Mouse (Mus musculus) bone marrow, adult 2 months (tissue): ENCODE measurements around the gene Aldh1l1. TPM values are rescaled to one million over a fixed set of nuclear protein-coding genes. Genes with fewer than 3 reads are reported as not detected.

ENCODE experiments used
- H3K27ac ChIP-seq: fragments of 200-500 bp; 2 replicates; pipeline ENCODE4 v1.5.1; 2012; ENCODE audit warnings: low read depth, mild to moderate bottlenecking, control low read depth, inconsistent platforms, low read length; ENCODE audit not compliant: control insufficient read depth, poor library complexity, insufficient read depth
- H3K4me1 ChIP-seq: fragments of 200-500 bp; 2 replicates; pipeline ENCODE4 v1.6.1; 2011; ENCODE audit warnings: low read length; ENCODE audit not compliant: control insufficient read depth, insufficient read depth
- H3K4me3 ChIP-seq: fragments of 200-500 bp; replicated peaks from 2 replicates; pipeline ENCODE3; 2011; ENCODE audit warnings: mild to moderate bottlenecking, low read depth, low read length, control low read depth; ENCODE audit not compliant: control insufficient read depth
- CTCF ChIP-seq: fragments of 200-500 bp; IDR thresholded peaks from 2 replicates; pipeline ENCODE4 v1.5.1; 2011; ENCODE audit warnings: low read length, control low read depth; ENCODE audit not compliant: control insufficient read depth, insufficient read depth
- POLR2A ChIP-seq: fragments of 200-500 bp; IDR thresholded peaks from 2 replicates; pipeline ENCODE4 v1.6.1; 2011; ENCODE audit warnings: low read depth, mild to moderate bottlenecking, control low read depth, low read length, borderline replicate concordance; ENCODE audit not compliant: control insufficient read depth
- WGBS: fragments of 180-500 bp; shearing (Covaris S2); methylation state at CpG from one replicate; pipeline ENCODE4 v1.1.7; 2018; 5-methylcytosine and 5-hydroxymethylcytosine counted together
- polyA plus RNA-seq: library from polyadenylated mRNA; stranded (reverse); fragments of >200 nt; gene quantifications from 2 replicates; pipeline ENCODE4 v1.2.4, GENCODE M21; 2011; ENCODE audit warnings: low replicate concordance; ENCODE audit not compliant: missing spikeins, insufficient read depth, insufficient read length

Gene Aldh1l1
- polyA plus RNA-seq, 1 experiment = 4.5 TPM

DNA sequence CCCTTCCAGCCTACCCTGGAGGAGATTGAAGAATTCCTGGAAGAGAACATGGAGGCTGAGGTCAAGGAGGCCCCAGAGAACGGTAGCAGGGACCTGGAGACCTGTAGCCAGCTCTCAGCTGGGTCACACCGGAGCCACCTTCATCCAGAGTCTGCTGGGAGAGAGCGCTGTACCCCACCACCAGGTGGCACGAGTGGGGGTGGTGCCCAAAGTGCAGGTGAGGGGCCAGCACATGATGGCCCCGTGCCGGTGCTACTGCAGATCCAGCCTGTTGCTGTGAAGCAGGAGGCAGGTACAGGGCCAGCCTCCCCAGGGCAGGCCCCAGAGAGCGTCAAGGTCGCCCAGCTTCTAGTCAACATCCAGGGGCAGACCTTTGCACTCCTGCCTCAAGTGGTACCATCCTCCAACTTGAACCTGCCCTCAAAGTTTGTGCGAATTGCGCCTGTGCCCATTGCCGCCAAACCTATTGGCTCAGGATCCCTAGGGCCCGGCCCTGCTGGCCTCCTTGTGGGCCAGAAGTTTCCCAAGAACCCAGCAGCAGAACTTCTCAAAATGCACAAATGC, 19.3 kb upstream of the Aldh1l1 start:
- 81% methylated on average over 12 of the region's 12 CpGs for WGBS
- TF ChIP-seq POLR2A (no peak), CTCF (no peak)
- H3K4me3 ChIP-seq = no peak overlapping the region
- no peak overlapping the region for H3K27ac ChIP-seq
- H3K4me1 ChIP-seq = no peaks in the 10 kb centered on the region

GRCm38 (mm10) chr6:90468216-90468615, 18.0 kb upstream of the Aldh1l1 start:
- 59% methylated on average over 1 of the region's 1 CpGs for WGBS
- H3K4me3 ChIP-seq = no peak overlapping the region

GRCm38 (mm10) chr6:90469041-90469440, 17.2 kb upstream of the Aldh1l1 start:
- Histone ChIP-seq H3K4me3 (no peak overlapping the region), H3K4me1 (no peaks in the 10 kb centered on the region), H3K27ac (no peak overlapping the region)
- no peak for TF ChIP-seq CTCF
- TF ChIP-seq POLR2A = no peak
- 68% methylated on average over 6 of the region's 6 CpGs for WGBS

More at GRCm38 (mm10) chr6:90468216-90468615, 18.0 kb upstream of the Aldh1l1 start:
- Histone ChIP-seq H3K4me1 (no peaks in the 10 kb centered on the region), H3K27ac (no peak overlapping the region)
- TF ChIP-seq POLR2A = no peak
- TF ChIP-seq CTCF = no peak

DNA sequence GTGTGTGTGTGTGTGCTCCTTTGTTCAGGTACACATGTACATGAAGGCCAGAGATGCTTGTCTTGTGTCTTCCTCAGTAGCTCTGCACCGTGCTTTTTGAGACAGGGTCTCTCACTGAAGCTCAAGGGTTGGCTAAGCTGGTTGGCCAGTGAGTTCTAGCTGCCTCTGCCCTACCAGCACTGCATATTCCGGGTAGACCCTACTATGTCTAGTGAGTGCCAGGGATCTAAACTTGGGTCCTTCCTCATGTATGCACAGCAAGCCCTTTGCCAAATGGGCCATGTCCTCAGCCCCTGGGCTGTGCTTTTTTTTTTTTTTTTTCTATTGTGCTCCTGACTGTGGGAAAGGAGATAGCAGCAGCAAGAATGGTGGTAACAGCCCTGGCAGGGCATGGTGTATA, 16.0 kb upstream of the Aldh1l1 start:
- Histone ChIP-seq H3K27ac (no peak overlapping the region), H3K4me1 (no peaks in the 10 kb centered on the region), H3K4me3 (no peak overlapping the region)
- WGBS = 73% methylated on average over 2 of the region's 2 CpGs
- no peak for TF ChIP-seq CTCF
- TF ChIP-seq POLR2A = no peak

- no peaks in the 10 kb centered on the region for H3K4me1 ChIP-seq
- TF ChIP-seq CTCF (no peak), POLR2A (no peak)
- WGBS = 83% methylated on average over 12 of the region's 12 CpGs
- no peak overlapping the region for H3K4me3 ChIP-seq
- H3K27ac ChIP-seq = no peak overlapping the region
Observed at GRCm38 (mm10) chr6:90470947-90471541, 15.2 kb upstream of the Aldh1l1 start.

DNA sequence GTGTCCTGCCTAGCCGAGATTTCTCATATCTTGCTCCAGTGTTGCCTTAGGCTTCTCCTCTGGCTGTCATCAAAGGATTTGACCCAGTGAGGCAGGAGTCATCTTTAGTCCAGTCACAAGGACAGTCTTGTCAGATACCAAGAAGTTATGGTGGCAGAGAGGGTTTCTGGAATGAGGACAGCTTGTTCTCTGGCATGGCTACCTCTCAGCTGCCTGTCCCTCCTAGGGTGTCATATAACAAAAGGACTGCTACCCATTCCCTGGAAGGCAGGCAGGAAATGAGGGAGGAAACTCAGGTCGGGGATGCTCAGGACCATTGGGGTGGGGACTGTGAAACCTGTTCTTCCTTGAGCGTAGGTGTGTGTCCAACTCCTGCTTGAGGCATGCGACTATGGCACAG, 14.1 kb upstream of the Aldh1l1 start:
- no peaks in the 10 kb centered on the region for H3K4me1 ChIP-seq
- no peak for TF ChIP-seq CTCF
- TF ChIP-seq POLR2A = no peak
- no peak overlapping the region for H3K4me3 ChIP-seq
- WGBS = 61% methylated on average over 4 of the region's 4 CpGs
- H3K27ac ChIP-seq = no peak overlapping the region

- H3K27ac ChIP-seq = no peak overlapping the region
- H3K4me3 ChIP-seq = no peak overlapping the region
- TF ChIP-seq POLR2A (no peak), CTCF (no peak)
- H3K4me1 ChIP-seq = no peaks in the 10 kb centered on the region
- WGBS = 81% methylated on average over 3 of the region's 3 CpGs
Observed at GRCm38 (mm10) chr6:90472697-90473096, 13.5 kb upstream of the Aldh1l1 start.

DNA sequence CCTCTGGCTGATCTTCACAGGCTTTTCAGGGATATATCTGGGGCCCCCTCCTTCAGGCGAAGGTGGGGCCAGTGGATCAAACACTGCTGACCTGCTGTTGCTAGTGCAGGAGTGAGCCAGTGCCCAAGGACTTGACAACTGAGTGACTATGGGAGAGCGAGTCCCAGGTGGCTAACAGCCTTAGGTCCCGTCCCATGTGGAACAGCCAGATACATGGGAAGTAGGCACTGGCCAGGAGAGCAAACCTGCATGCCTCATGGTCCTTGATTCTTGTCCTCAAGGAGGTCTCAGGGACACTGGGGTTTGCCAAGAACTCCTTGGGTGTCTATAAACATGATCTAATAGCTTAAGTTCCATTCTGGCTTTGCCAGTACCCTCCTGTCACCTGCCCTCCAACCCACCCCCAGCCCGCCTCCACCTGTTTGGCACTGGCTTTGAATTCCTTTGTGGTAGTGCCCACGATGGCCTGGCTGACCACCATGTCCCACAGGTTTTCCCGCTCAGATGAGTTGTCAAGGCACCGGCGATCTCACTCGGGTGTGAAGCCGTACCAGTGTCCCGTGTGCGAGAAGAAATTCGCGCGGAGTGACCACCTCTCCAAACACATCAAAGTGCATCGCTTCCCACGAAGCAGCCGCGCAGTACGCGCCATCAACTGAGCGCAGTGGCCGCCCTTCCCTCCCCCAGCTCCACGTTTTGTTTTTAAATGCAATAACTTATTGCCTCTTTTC, 12.4 kb upstream of the Aldh1l1 start:
- Histone ChIP-seq H3K27ac (no peak overlapping the region), H3K4me1 (no peaks in the 10 kb centered on the region), H3K4me3 (no peak overlapping the region)
- TF ChIP-seq POLR2A (no peak), CTCF (no peak)
- WGBS = 90% methylated on average over 24 of the region's 24 CpGs
